Mouse (Mus musculus) thymus, adult 2 months (tissue): ENCODE data around the gene Stxbp3.

ENCODE experiments used
- CTCF ChIP-seq: fragments of 200-500 bp; IDR thresholded peaks from 2 replicates; pipeline ENCODE4 v1.5.1; 2012; ENCODE audit warnings: mild to moderate bottlenecking, control low read depth, low read length, moderate library complexity, borderline replicate concordance; ENCODE audit not compliant: control insufficient read depth, poor library complexity, insufficient read depth; ENCODE audit errors: extremely low read depth
- POLR2A ChIP-seq: fragments of 200-500 bp; IDR thresholded peaks from 2 replicates; pipeline ENCODE4 v1.6.1; 2012; ENCODE audit warnings: mild to moderate bottlenecking, low read length, control low read depth, moderate library complexity; ENCODE audit not compliant: control insufficient read depth, poor library complexity, insufficient read depth; ENCODE audit errors: extremely low read depth

GRCm38 (mm10) chr3:108772211-108772610 lies 68.1 kb downstream of the Stxbp3 start:
- TF ChIP-seq CTCF (no peak), POLR2A (no peak)
